In genomic region chr4:126200656-126201055, GRCm38 (mm10) we compare ENCODE assay signal across 9 mouse cellular contexts. TPM values are rescaled to one million over a fixed set of nuclear protein-coding genes. Genes with fewer than 3 reads are reported as not detected.
A peak's percentile ranks its signal among the peaks of the same experiment; 100 is the strongest.
DNase-seq lines count a peak whose midpoint lies in the region; ATAC-seq lines count a peak whose summit lies in the region.
"Had no signal": no experiment of that assay in that cellular context is flagged by ENCODE, and none has a peak within 500 bp of the region (broad histone marks: within the 10 kb centered on the region; RNA-seq: fewer than 3 reads in every experiment).

No protein-coding gene starts in this region.

- H3K4me2 ChIP-seq in lung, embryonic 16.5 days (ENCODE audit: low read depth, low read length) = peak overlapping the region; percentile 82
- peak overlapping the region; percentile 68 for H3K4me2 ChIP-seq in forebrain, embryonic 12.5 days
- peak overlapping the region; percentile 68 for H3K4me2 ChIP-seq in neural tube, embryonic 14.5 days (ENCODE audit: low read depth, low read length)

- no peaks in the 10 kb centered on the region for H3K9me3 ChIP-seq in lung, embryonic 16.5 days (ENCODE audit: control insufficient read depth, low read length)
- no peaks in the 10 kb centered on the region for H3K9me3 ChIP-seq in forebrain, embryonic 12.5 days
- H3K9me3 ChIP-seq in limb, embryonic 10.5 days (replicated peaks) = no peaks in the 10 kb centered on the region
- no peaks in the 10 kb centered on the region for H3K9me3 ChIP-seq in neural tube, embryonic 14.5 days (ENCODE audit: control insufficient read depth, low read length)

- 14% methylated on average over 2 of the region's 2 CpGs for WGBS in lung, embryonic 16.5 days
- 81% methylated on average over 2 of the region's 2 CpGs for WGBS in forebrain, embryonic 12.5 days
- WGBS in limb, embryonic 10.5 days = 71% methylated on average over 2 of the region's 2 CpGs
- 75% methylated on average over 2 of the region's 2 CpGs for WGBS in neural tube, embryonic 14.5 days

- H3K4me3 ChIP-seq in lung, embryonic 16.5 days (ENCODE audit: low read length) = peak overlapping the region; percentile 76
- H3K4me3 ChIP-seq in forebrain, embryonic 12.5 days (replicated peaks) = peak overlapping the region; percentile 77
- peak overlapping the region; percentile 81 for H3K4me3 ChIP-seq in limb, embryonic 10.5 days
- H3K4me3 ChIP-seq in neural tube, embryonic 14.5 days (ENCODE audit: low read depth, low read length) = peak overlapping the region; percentile 76

- no peak for ATAC-seq in lung, embryonic 16.5 days (ENCODE audit: low read depth)
- ATAC-seq in forebrain, embryonic 12.5 days (ENCODE audit: low FRiP score) = no peak
- no peak for ATAC-seq in neural tube, embryonic 14.5 days (ENCODE audit: low read depth)
- ATAC-seq in cerebellum, adult (ENCODE audit: insufficient number of reproducible peaks, low FRiP score, low TSS enrichment) = no peak

- H3K4me1 ChIP-seq in lung, embryonic 16.5 days (replicated peaks; ENCODE audit: control insufficient read depth, insufficient read depth, low read length) = peaks cover 35% of the 10 kb centered on the region
- H3K4me1 ChIP-seq in forebrain, embryonic 12.5 days = peaks cover 21% of the 10 kb centered on the region
- peaks cover 37% of the 10 kb centered on the region for H3K4me1 ChIP-seq in limb, embryonic 10.5 days
- peaks cover 19% of the 10 kb centered on the region for H3K4me1 ChIP-seq in neural tube, embryonic 14.5 days (ENCODE audit: control insufficient read depth, insufficient read depth, low read length)

- no peaks in the 10 kb centered on the region for H3K36me3 ChIP-seq in lung, embryonic 16.5 days (ENCODE audit: control insufficient read depth, insufficient read depth, low read length)
- 0 out of 2 replicates have a peak, but pooled peaks cover 4% of the 10 kb centered on the region for H3K36me3 ChIP-seq in forebrain, embryonic 12.5 days (replicated peaks)
- H3K36me3 ChIP-seq in limb, embryonic 10.5 days = peaks cover 43% of the 10 kb centered on the region
- no peaks in the 10 kb centered on the region for H3K36me3 ChIP-seq in neural tube, embryonic 14.5 days (ENCODE audit: control insufficient read depth, insufficient read depth, low read length)

- DNase-seq in lung, postnatal 4 days = no peak
- DNase-seq in limb, embryonic 10.5 days (ENCODE audit: low spot score) = no peak
- no peak for DNase-seq in gastrocnemius, postnatal 4 days (ENCODE audit: low spot score in 2 of 2)
- DNase-seq in retina, embryonic 14.5 days (ENCODE audit: low spot score) = no peak
- DNase-seq: adrenal gland, postnatal 25 days had no signal

- peak overlapping the region; percentile 91 for H3K9ac ChIP-seq in lung, embryonic 16.5 days (ENCODE audit: low read length)
- H3K9ac ChIP-seq in forebrain, embryonic 12.5 days = peak overlapping the region; percentile 75
- 0 out of 2 replicates have a peak overlapping the region, but pooled peaks have one; percentile 16 for H3K9ac ChIP-seq in neural tube, embryonic 14.5 days (replicated peaks; ENCODE audit: low read depth, low read length)

- no peaks in the 10 kb centered on the region for H3K27me3 ChIP-seq in lung, embryonic 16.5 days (ENCODE audit: control insufficient read depth, insufficient read depth, low read depth, low read length)
- H3K27me3 ChIP-seq in forebrain, embryonic 12.5 days = 0 out of 2 replicates have a peak, but pooled peaks cover 3% of the 10 kb centered on the region
- no peaks in the 10 kb centered on the region for H3K27me3 ChIP-seq in limb, embryonic 10.5 days (ENCODE audit: low read depth, poor library complexity, severe bottlenecking)
- H3K27me3 ChIP-seq in neural tube, embryonic 14.5 days (ENCODE audit: control insufficient read depth, insufficient read depth, low read length) = no peaks in the 10 kb centered on the region

- no peak overlapping the region for H3K27ac ChIP-seq in lung, embryonic 16.5 days (ENCODE audit: low read length)
- H3K27ac ChIP-seq in forebrain, embryonic 12.5 days = no peak overlapping the region
- H3K27ac ChIP-seq in limb, embryonic 10.5 days = no peak overlapping the region
- H3K27ac ChIP-seq in neural tube, embryonic 14.5 days (ENCODE audit: low read depth, low read length) = no peak overlapping the region

RNA-seq across cellular contexts. Expression of gene Thrap3, which starts 1.9 kb away (rescaled TPM):
- polyA plus RNA-seq in lung, embryonic 16.5 days (2015; fragmentation: Nextera tagmentation; extraction: Ambion mirVana) = 197 and 213 TPM in 2 replicates
- polyA plus RNA-seq in forebrain, embryonic 12.5 days (2016; fragmentation: Nextera tagmentation; extraction: Ambion mirVana) = 284 and 305 TPM in 2 replicates
- 263 and 287 TPM in 2 replicates for polyA plus RNA-seq in limb, embryonic 10.5 days (2016; fragmentation: Nextera tagmentation; extraction: Ambion mirVana)
- polyA plus RNA-seq in neural tube, embryonic 14.5 days (2014; fragmentation: Nextera tagmentation; extraction: Ambion mirVana) = 128 and 138 TPM in 2 replicates
- 100 to 1,000 TPM; 182 to 188 TPM for total RNA-seq in gastrocnemius, postnatal 4 days (2021)

RNA-seq across cellular contexts. Expression of gene Sh3d21, which starts 37.4 kb away (rescaled TPM):
- 9.2 and 12.3 TPM in 2 replicates for polyA plus RNA-seq in lung, embryonic 16.5 days (2015; fragmentation: Nextera tagmentation; extraction: Ambion mirVana)
- 0.96 and 1.5 TPM in 2 replicates for polyA plus RNA-seq in forebrain, embryonic 12.5 days (2016; fragmentation: Nextera tagmentation; extraction: Ambion mirVana)
- 2.9 and 4.7 TPM in 2 replicates for polyA plus RNA-seq in limb, embryonic 10.5 days (2016; fragmentation: Nextera tagmentation; extraction: Ambion mirVana)
- polyA plus RNA-seq in neural tube, embryonic 14.5 days (2014; fragmentation: Nextera tagmentation; extraction: Ambion mirVana) = 0.67 and 1.5 TPM in 2 replicates
- 1 to 10 TPM; 2.9 TPM for total RNA-seq in gastrocnemius, postnatal 4 days (2021)

RNA-seq across cellular contexts. Expression of gene Eva1b, which starts 53.1 kb away (rescaled TPM):
- polyA plus RNA-seq in lung, embryonic 16.5 days (2015; fragmentation: Nextera tagmentation; extraction: Ambion mirVana) = 98.0 and 108 TPM in 2 replicates
- polyA plus RNA-seq in forebrain, embryonic 12.5 days (2016; fragmentation: Nextera tagmentation; extraction: Ambion mirVana) = 13.1 and 15.9 TPM in 2 replicates
- polyA plus RNA-seq in limb, embryonic 10.5 days (2016; fragmentation: Nextera tagmentation; extraction: Ambion mirVana) = 72.7 and 82.2 TPM in 2 replicates
- polyA plus RNA-seq in neural tube, embryonic 14.5 days (2014; fragmentation: Nextera tagmentation; extraction: Ambion mirVana) = 5.4 and 14.6 TPM in 2 replicates
- total RNA-seq in gastrocnemius, postnatal 4 days (2021) = 10 to 100 TPM; 31.8 to 33.8 TPM

RNA-seq across cellular contexts. Expression of gene Map7d1, which starts 55.5 kb away (rescaled TPM):
- polyA plus RNA-seq in lung, embryonic 16.5 days (2015; fragmentation: Nextera tagmentation; extraction: Ambion mirVana) = 26.0 and 26.9 TPM in 2 replicates
- polyA plus RNA-seq in forebrain, embryonic 12.5 days (2016; fragmentation: Nextera tagmentation; extraction: Ambion mirVana) = 104 and 105 TPM in 2 replicates
- polyA plus RNA-seq in limb, embryonic 10.5 days (2016; fragmentation: Nextera tagmentation; extraction: Ambion mirVana) = 56.2 and 63.2 TPM in 2 replicates
- 69.6 and 79.7 TPM in 2 replicates for polyA plus RNA-seq in neural tube, embryonic 14.5 days (2014; fragmentation: Nextera tagmentation; extraction: Ambion mirVana)
- total RNA-seq in gastrocnemius, postnatal 4 days (2021) = 100 to 1,000 TPM; 254 to 283 TPM

Comparison
In these comparisons a context has a peak if more than half of its experiments do, and no peak if none do; other contexts are left out.
1. H3K9ac ChIP-seq: peak in every context shown above with its lines; median percentile 91 in lung, embryonic 16.5 days; 75 in forebrain, embryonic 12.5 days; 16 in neural tube, embryonic 14.5 days.